Mouse (Mus musculus): Measurements from ENCODE around the gene Fcrl1. TPM values are rescaled to one million over a fixed set of nuclear protein-coding genes. Genes with fewer than 3 reads are reported as not detected.

Gene Fcrl1
- total RNA-seq, 2 experiments from 2014 or later: 0.43 TPM; not detected in 1

GRCm38 (mm10) chr3:87408171-87408570 is 32.0 kb downstream of the Fcrl1 start:
- peak in 1 of 2 experiments; percentile 8 for DNase-seq (ENCODE audit: low spot score in 2 of 2)
- intact Hi-C loops (cut with DNase I): loop anchor here (5.0 kb wide), 1 partner anchor 166 kb away; no protein-coding TSS in a partner anchor

DNA sequence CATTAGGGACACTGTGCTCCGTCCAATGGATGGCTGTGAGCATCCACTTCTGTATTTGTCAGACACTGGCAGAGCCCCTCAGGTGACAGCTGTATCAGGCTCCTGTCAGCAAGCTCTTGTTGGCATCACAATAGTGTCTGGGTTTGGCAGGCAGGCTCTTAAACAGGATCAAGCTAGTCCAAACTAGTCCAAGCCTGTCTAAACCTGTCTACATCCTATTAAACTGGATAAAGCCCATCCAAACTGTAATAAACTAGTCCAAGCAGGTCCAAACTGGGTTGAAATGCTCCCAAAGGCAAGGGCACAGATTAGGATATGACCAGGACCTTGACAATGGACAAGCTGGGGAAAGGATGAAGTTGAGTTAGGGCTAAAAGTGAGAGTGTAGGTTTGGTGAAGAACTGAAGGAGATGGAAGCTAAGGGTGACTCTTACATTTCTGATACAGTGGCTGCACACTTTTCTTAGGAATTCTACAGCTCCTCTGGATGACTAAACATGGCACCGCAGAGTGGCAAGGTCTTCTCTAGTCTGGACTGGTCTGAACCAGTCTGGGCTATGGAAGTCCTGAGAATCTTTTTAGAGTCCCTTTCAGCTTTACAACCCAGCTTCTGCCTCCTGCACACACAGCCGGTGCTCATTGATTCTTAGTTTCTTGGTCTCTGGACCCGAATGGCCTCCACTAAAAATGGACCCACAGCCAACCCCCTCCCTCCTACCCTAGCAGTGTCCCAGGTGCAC is 33.2 kb downstream of the Fcrl1 start:
- no peak for DNase-seq (ENCODE audit: low spot score in 2 of 2)
- intact Hi-C loops (cut with DNase I): loop anchor here (5.0 kb wide), 1 partner anchor 167 kb away; no protein-coding TSS in a partner anchor

DNA sequence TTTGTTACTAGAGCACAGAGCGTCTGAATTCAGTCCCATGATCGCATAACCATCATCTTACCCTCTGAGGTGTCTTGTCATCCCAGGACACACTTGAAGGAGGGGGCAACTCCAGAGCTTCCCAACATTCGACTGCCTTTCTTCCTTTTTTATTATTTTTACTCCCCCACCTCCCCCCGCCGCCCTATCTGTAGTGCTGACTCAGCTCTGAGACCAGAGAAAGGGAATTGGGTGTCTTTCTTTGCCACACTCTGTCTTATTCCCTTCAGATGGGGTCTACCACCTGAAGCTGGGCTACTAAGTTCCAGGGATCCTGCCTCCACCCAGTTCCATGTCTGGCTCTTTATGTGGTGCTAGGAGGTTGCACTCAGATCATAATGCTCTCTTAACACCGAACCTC is 34.4 kb downstream of the Fcrl1 start:
- intact Hi-C loops (cut with DNase I): loop anchor here (1.0 to 5.0 kb wide), 2 partner anchors 89 to 152 kb away; no protein-coding TSS in a partner anchor

GRCm38 (mm10) chr3:87411150-87411549 is 35.0 kb downstream of the Fcrl1 start:
- intact Hi-C loops (cut with DNase I): loop anchor here (1.0 to 5.0 kb wide), 2 partner anchors 88 to 151 kb away; no protein-coding TSS in a partner anchor
- DNase-seq (ENCODE audit: low spot score in 2 of 2): peak in 1 of 2 experiments; percentile 3

More for the DNA sequence above, 34.4 kb downstream of the Fcrl1 start:
- no peak for DNase-seq (ENCODE audit: low spot score in 2 of 2)

DNA sequence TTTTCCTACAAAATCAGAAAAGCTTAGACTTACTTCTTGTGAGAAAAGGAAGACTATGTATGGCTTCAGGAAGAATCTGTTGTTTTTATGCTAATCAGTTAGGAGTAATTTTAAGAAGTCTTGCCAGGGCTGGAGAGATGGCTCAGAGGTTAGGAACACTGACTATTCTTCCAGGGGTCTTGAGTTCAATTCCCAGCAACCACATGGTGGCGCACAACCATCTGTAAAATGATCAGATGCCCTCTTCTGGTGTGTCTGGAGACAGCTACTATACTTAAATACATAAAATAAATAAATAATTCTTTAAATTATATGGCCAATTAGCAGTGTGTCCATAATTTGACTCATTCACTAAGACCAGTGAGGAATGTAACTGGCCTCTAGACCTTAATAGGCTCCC is 44.5 kb downstream of the Fcrl1 start:
- intact Hi-C loops (cut with DNase I): no loop called here
- no peak for DNase-seq (ENCODE audit: low spot score in 2 of 2)

DNA sequence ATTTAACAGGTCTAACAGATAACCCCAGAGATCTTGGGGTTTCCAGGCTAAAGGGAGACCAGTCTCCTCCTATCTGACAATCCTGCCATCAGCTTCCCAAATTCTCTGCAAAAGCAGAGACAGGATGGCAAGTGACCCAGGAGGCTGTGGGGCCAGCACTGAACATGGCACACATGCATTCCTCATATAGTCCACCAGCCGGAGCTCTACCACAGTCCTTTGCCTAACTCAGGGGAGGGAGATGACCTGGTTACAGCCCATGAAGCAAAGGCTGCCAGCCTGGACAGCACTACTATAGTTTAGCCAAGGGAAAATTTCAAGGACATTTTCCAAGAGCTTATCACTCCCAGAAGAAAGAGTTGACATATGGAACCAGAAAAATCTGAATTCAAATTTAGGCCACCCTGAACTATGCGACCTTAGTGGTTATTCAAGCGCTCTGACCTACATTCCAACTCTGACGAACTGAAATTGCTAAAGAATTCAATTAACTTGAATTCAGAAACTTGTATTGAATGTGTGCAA is 46.3 kb downstream of the Fcrl1 start:
- no peak for DNase-seq (ENCODE audit: low spot score in 2 of 2)
- intact Hi-C loops (cut with DNase I): no loop called here

- intact Hi-C loops (cut with DNase I): no loop called here
- DNase-seq (ENCODE audit: low spot score in 2 of 2): no peak
These were observed 59.3 kb downstream of the Fcrl1 start, which contains the start of gene Fcrl5 for GRCm38 (mm10) chr3:87435479-87435878. TSS of gene Fcrl5 (plus strand) at chr3:87435773.

GRCm38 (mm10) chr3:87440586-87440985 is 64.4 kb downstream of the Fcrl1 start:
- intact Hi-C loops (cut with DNase I): no loop called here
- DNase-seq (ENCODE audit: low spot score in 2 of 2): peak in 1 of 2 experiments; percentile 77

DNA sequence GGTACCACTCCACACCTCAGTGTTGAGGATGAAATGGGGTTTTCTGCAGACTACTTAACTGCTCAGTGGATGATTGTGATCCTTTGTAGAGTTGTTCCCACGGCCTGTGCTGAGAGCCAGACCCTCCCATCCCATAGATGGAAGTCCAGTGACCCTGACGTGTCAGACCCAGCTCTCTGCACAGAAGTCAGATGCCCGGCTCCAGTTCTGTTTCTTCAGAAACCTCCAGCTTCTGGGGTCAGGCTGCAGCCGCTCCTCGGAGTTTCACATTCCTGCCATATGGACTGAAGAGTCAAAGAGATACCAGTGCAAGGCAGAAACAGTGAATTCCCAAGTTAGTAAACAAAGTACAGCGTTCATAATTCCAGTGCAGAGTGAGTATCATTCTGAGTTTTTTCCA is 67.8 kb downstream of the Fcrl1 start:
- no peak for DNase-seq (ENCODE audit: low spot score in 2 of 2)
- intact Hi-C loops (cut with DNase I): no loop called here

Other genes starting within 250 kb of the Fcrl1 start
- gene Kirrel, start 201.6 kb upstream of the Fcrl1 start, total RNA-seq (2021): 1 to 10 TPM; 3.8 to 4.3 TPM
- gene Fcrls, start 112.6 kb upstream of the Fcrl1 start, total RNA-seq (2021): 10 to 100 TPM; 37.2 to 37.3 TPM
- gene Cd5l, start 18.5 kb upstream of the Fcrl1 start, total RNA-seq (2021): not detected
- gene Fcrl5, start 59.4 kb downstream of the Fcrl1 start, total RNA-seq (2021): not detected
- 10 to 100 TPM; 20.5 to 22.5 TPM for gene Etv3, start 149.0 kb downstream of the Fcrl1 start, total RNA-seq (2021)
- 10 to 100 TPM; 54.1 to 55.0 TPM for gene Arhgef11, start 241.2 kb downstream of the Fcrl1 start, total RNA-seq (2021)

Data from left cerebral cortex, postnatal 25 days (tissue).